Mouse (Mus musculus) adrenal gland, postnatal 25 days (tissue): ENCODE results near the gene Kcnj5. TPM values are rescaled to one million over a fixed set of nuclear protein-coding genes. Genes with fewer than 3 reads are reported as not detected.

Experiments used
- DNase-seq: peaks from one replicate; pipeline ENCODE4 v3.0.0; 2021; ENCODE audit warnings: mixed read lengths
- total RNA-seq: library from RNA; stranded (reverse); gene quantifications from 2 replicates; pipeline ENCODE4 v1.2.3, GENCODE M21; 2021

Gene Kcnj5
- total RNA-seq, 1 experiment from 2014 or later: 0.91 TPM

DNA sequence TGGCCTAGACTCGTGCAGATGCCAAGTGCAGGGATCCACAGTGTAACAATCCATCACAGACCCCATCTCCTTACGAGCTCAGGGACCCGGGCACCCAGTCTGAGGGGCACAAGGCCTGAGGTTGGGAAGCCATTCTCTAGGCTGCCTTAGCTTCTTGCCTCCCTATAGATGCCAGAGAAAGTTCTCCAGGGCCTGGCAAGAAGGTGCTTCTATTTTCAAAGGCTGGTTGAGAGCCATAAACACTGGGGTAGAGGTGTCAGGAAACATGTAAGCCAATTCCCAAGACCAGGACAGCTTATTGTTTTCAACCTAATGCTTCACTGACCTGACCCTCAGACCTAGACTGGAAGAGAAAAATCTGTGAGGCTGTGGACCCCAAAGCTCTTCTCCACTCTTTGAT lies 28.2 kb downstream of the Kcnj5 start:
- DNase-seq: no peak

DNA sequence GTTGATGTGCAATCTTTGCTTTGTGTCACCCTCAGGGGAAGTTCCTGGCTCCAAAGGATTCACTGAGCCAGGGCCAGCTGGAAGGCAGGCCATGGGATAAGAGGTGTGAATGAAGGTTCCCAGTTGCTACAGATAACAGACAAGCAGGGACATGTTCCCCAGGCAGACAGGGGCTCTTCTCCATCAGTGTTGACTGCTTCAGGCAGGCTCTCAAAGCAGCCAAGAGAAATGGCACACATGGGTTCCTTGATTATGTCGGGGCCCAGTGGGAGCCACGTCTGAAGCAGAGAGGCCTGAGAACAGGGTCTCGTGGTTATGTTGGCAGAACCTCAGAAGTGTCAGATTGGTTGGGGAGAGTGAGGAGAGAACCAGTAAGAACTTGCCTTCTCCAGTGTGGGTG lies 30.1 kb downstream of the Kcnj5 start:
- no peak for DNase-seq

GRCm38 (mm10) chr9:32312208-32312607 lies 31.9 kb downstream of the Kcnj5 start:
- no peak for DNase-seq

DNA sequence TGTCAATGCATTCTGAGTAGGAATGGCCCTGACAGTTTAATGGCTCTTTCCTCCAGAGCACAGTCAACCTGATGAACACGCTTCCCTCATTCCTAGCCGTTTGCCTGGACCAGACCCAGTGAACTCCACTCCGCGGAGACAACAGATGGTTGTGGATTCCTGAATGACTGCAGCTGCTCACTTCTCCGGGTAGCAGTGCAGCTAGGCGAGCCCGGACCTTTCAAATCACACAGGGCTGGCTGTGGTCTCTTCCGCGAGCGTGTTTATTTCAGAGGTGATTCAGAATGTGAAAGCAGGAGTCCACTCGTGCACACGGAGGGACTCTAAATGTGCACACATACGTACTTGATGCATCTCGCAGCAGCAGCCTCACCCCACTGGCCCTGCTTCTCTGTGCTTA lies 32.4 kb downstream of the Kcnj5 start:
- no peak for DNase-seq

- DNase-seq: no peak
These were observed 41.5 kb downstream of the Kcnj5 start for GRCm38 (mm10) chr9:32302501-32303150.

- no peak for DNase-seq
These were observed 48.9 kb downstream of the Kcnj5 start for GRCm38 (mm10) chr9:32295061-32295800.

DNA sequence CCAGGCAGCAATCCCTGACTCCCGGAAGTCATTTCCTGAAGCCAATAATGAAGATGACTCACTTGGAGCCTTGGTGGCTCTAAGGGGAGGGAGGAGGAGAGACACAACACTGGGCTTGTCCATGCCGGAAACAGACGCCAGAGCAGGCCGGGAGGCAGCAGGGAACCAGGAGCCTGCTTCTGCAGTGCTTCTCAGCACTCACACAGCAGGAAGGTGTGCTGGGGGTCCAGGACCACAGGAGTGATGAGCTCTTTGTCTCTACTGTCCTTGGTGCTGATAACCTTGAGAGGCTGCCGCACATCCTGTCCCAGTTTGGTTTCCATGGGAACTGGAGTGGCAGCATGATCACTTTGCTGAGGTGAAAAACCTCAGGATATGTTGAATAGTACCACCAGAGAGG lies 51.5 kb downstream of the Kcnj5 start:
- peak; percentile 54 for DNase-seq

GRCm38 (mm10) chr9:32291618-32292017 lies 52.5 kb downstream of the Kcnj5 start:
- no peak for DNase-seq

DNA sequence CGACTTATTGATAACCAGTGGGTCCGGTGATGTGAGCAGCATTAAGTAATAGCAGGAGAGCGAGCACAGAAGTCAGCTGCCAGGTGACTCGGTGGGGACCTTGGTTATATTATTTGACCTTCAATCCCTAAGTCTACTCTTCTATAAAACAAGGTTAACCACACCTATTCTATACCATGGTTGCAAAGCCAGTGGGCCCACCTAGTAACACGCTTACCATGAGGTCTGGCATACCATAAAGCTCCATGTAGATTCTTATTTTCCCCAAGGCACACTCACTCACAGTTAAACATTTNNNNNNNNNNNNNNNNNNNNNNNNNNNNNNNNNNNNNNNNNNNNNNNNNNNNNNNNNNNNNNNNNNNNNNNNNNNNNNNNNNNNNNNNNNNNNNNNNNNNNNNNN lies 60.6 kb downstream of the Kcnj5 start:
- no peak for DNase-seq

DNA sequence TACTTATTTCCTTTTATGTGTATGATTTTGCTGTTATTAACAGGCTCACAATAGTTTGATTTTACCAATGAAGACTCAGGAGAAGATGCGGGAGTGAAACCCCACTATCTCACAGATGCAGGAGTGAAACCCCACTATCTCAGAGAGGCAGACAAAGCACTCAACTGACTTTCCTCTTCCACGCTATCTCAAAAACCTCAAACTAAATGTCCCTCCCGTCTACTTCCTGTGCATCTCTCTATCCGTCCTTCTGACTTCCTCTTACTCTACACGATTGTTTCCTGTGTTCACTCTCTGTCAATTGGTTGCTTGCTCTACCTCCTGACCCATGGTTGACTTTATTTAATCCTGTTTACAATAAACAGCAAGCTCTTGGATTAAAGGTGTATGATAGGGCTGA lies 63.7 kb downstream of the Kcnj5 start:
- DNase-seq: no peak

- no peak for DNase-seq
These were observed 64.4 kb downstream of the Kcnj5 start for GRCm38 (mm10) chr9:32279789-32280188.

GRCm38 (mm10) chr9:32278052-32278451 lies 66.1 kb downstream of the Kcnj5 start:
- DNase-seq: no peak

GRCm38 (mm10) chr9:32271896-32272444 lies 72.2 kb downstream of the Kcnj5 start:
- DNase-seq: peak; percentile 38

Other genes starting within 250 kb of the Kcnj5 start
- gene Arhgap32, start 228.2 kb downstream of the Kcnj5 start, total RNA-seq: 43.3 and 52.8 TPM in 2 replicates
- not detected in 2 replicates for gene Kcnj1, start 28.1 kb upstream of the Kcnj5 start, total RNA-seq
- gene Fli1, start 198.5 kb upstream of the Kcnj5 start, total RNA-seq: 11.6 and 15.8 TPM in 2 replicates